Mouse (Mus musculus) spleen, adult 2 months (tissue): ENCODE data around the gene Clpb. TPM values are rescaled to one million over a fixed set of nuclear protein-coding genes. Genes with fewer than 3 reads are reported as not detected.

Experiments
- DNase-seq, 2 experiments: peaks; one replicate each; pipeline versions ENCODE4 v3.0.0 to v3.0.0-alpha.2; 2012 to 2021; ENCODE audit warnings: low spot score in 2 of 2, low read depth in 1 of 2
- H3K27ac ChIP-seq: fragments of 200-500 bp; 2 replicates; pipeline ENCODE4 v1.5.1; 2012; ENCODE audit warnings: low read length, inconsistent platforms; ENCODE audit not compliant: insufficient read depth
- H3K27me3 ChIP-seq: fragments of 200-500 bp; 2 replicates; pipeline ENCODE4 v1.6.1; 2012; ENCODE audit warnings: mild to moderate bottlenecking, moderate library complexity, low read length, inconsistent platforms; ENCODE audit not compliant: control insufficient read depth, insufficient read depth
- H3K36me3 ChIP-seq: fragments of 200-500 bp; 2 replicates; pipeline ENCODE4 v1.6.1; 2012; ENCODE audit warnings: mild to moderate bottlenecking, low read length, inconsistent platforms; ENCODE audit not compliant: control insufficient read depth, insufficient read depth
- H3K4me1 ChIP-seq: fragments of 200-500 bp; 2 replicates; pipeline ENCODE4 v1.6.1; 2011; ENCODE audit warnings: inconsistent platforms; ENCODE audit not compliant: control insufficient read depth, insufficient read depth, insufficient read length
- H3K4me3 ChIP-seq: fragments of 200-500 bp; 2 replicates; pipeline ENCODE4 v1.5.1; 2011; ENCODE audit warnings: mild to moderate bottlenecking, inconsistent platforms; ENCODE audit not compliant: insufficient read depth, insufficient read length; ENCODE audit errors: extremely low read depth
- CTCF ChIP-seq: fragments of 200-500 bp; IDR thresholded peaks from 2 replicates; pipeline ENCODE4 v1.5.1; 2011; ENCODE audit warnings: mild to moderate bottlenecking, inconsistent platforms; ENCODE audit not compliant: insufficient read depth, insufficient read length, insufficient replicate concordance; ENCODE audit errors: extremely low read depth
- POLR2A ChIP-seq: fragments of 200-500 bp; IDR thresholded peaks from 2 replicates; pipeline ENCODE4 v1.6.1; 2011; ENCODE audit warnings: low read depth, low read length, inconsistent platforms
- WGBS: fragments of 180-500 bp; shearing (Covaris S2); methylation state at CpG from one replicate; pipeline ENCODE4 v1.1.7; 2018; 5-methylcytosine and 5-hydroxymethylcytosine counted together
- polyA plus RNA-seq: library from polyadenylated mRNA; depleted of rRNA; stranded (reverse); fragments of >200 nt; gene quantifications from 2 replicates; pipeline ENCODE4 v1.2.3, GENCODE M21; 2012

The Clpb gene
- polyA plus RNA-seq, 1 experiment: 6.5 TPM

DNA sequence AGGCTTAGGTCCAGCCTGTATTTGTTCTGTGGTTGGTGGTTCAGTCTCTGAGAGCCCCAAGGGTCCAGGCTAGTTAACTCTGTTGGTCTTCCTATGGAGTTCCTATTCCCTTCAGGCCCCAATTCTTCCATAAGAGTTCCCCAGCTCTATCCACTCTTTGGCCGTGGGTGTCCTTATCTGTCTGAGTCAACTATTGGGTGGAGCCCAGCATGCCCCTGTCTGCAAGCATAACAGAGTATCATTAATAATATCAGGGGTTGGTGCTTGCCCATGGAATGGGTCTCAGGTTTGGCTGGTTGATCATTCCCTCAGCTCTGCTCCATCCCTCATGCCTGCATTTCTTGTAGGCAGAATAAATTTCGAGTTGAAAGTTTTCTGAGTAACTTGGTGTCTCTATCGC, 74.3 kb downstream of the Clpb start:
- no peaks in the 10 kb centered on the region for H3K27me3 ChIP-seq
- H3K36me3 ChIP-seq: no peaks in the 10 kb centered on the region
- DNase-seq: no peak
- WGBS: 86% methylated on average over 3 of the region's 3 CpGs
- H3K4me1 ChIP-seq: peaks cover 3% of the 10 kb centered on the region; the same call in 1 of the 2 replicates
- no peak overlapping the region for H3K27ac ChIP-seq
- no peak overlapping the region for H3K4me3 ChIP-seq
- TF ChIP-seq CTCF: no peak
- no peak for TF ChIP-seq POLR2A

DNA sequence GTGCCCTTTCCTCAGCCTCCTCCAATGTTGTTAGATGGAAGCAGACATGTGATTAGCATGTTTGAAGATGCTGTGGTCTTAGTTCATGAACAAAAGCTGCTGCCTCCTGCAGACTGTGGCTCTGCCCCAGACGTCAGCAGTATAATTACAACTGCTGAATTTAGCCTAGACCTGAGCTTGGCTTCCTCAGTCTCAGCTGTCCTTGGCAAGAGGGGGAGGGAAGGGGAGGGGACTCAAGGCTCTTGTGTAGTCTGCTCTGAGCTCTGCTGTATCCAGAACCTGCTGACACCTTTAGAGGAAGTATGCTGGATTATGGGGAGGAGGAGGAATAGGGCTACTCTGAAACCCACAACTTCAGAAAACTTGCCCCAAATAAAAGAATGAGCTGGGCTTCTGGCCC, 76.2 kb downstream of the Clpb start:
- Histone ChIP-seq H3K27ac (no peak overlapping the region), H3K27me3 (no peaks in the 10 kb centered on the region), H3K36me3 (no peaks in the 10 kb centered on the region), H3K4me3 (no peak overlapping the region), H3K4me1 (peaks cover 3% of the 10 kb centered on the region; the same call in 1 of the 2 replicates)
- DNase-seq: no peak
- no peak for TF ChIP-seq POLR2A
- TF ChIP-seq CTCF: no peak
- 75% methylated on average over 1 of the region's 1 CpGs for WGBS

DNA sequence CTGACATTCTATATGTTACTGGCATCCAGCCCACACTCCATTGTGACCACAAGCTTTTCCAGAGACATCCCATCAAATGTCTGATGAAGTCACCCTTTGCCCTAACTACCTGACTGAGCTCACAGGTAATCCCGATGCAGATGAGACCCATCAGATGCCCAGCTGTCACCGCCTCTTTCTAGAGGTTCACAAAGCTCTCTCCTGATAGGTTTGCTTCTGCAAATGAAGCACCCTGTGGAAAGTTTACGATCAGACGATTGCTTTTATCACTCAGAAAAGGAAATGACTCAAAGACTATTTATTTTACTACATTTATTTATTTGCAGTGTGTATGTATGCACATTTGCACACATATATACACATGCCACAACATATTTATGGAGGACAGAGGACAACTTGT, 80.1 kb downstream of the Clpb start:
- Histone ChIP-seq H3K27me3 (no peaks in the 10 kb centered on the region), H3K4me1 (no peaks in the 10 kb centered on the region), H3K27ac (no peak overlapping the region), H3K36me3 (no peaks in the 10 kb centered on the region), H3K4me3 (no peak overlapping the region)
- no peak for DNase-seq
- WGBS: 78% methylated on average over 4 of the region's 4 CpGs
- no peak for TF ChIP-seq POLR2A
- TF ChIP-seq CTCF: no peak

DNA sequence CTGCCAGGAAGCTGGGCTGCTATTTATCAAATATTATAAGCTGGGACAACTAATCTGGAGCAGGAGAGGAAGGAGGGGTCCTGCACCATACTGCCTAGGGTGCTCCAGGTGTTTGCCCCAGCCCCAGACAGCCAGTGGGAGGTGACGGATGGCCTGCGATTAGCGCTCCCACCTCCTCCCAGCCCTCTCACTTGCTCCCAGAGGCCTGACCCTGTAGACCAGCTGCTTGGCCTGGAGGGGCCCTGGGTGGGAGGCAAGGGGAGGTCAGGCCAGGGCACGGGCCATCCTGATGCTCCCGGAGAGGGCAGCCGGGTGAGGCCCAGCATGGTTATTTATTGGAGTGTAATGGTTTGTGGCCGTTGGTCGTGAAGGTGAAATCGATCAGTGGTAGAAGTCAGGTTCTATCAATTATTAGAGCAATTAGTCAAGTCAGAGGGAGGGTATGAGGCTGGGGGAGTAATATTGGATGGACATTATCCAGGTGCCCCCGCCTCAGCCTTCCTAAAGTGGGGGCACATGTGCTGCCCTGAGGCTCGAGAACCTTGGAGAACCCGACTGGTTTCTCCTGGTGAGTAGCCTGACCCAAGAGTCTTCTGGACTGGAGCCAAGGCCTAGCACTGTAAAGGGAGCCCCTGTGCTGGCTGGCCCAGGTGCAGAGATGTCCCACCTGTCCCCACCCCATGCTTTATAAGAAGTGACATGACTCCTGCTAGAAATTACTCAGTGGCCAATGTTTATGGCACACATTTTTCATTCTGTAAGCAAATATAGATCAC, 83.3 kb downstream of the Clpb start:
- no peaks in the 10 kb centered on the region for H3K27me3 ChIP-seq
- DNase-seq: no peak
- no peak overlapping the region for H3K4me3 ChIP-seq
- H3K4me1 ChIP-seq: no peaks in the 10 kb centered on the region
- TF ChIP-seq POLR2A: no peak
- TF ChIP-seq CTCF: no peak
- no peak overlapping the region for H3K27ac ChIP-seq
- no peaks in the 10 kb centered on the region for H3K36me3 ChIP-seq
- WGBS: 92% methylated on average over 12 of the region's 12 CpGs

DNA sequence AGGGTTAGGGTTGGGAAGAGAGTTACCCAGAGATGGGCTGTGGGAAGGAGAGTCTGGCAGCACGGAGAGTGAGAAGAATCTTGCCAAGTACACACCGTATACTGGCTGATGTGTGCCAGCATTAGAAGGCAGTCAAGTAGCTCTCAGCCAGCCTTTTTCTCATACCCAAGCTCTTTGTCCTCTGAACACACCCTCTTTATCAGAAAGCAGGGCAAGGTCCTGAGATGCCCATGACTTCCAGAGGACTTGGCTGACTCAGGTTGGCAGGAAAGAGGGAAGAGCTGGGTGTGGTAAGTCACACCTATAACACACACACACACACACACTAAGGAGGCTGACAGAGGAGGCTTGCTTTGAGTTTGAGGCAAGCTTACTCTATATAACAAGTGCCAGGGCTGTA, 86.8 kb downstream of the Clpb start:
- no peak for DNase-seq
- H3K4me1 ChIP-seq: no peaks in the 10 kb centered on the region
- no peak overlapping the region for H3K4me3 ChIP-seq
- H3K27ac ChIP-seq: no peak overlapping the region
- 85% methylated on average over 2 of the region's 2 CpGs for WGBS
- H3K36me3 ChIP-seq: no peaks in the 10 kb centered on the region
- no peaks in the 10 kb centered on the region for H3K27me3 ChIP-seq
- TF ChIP-seq CTCF (no peak), POLR2A (no peak)

DNA sequence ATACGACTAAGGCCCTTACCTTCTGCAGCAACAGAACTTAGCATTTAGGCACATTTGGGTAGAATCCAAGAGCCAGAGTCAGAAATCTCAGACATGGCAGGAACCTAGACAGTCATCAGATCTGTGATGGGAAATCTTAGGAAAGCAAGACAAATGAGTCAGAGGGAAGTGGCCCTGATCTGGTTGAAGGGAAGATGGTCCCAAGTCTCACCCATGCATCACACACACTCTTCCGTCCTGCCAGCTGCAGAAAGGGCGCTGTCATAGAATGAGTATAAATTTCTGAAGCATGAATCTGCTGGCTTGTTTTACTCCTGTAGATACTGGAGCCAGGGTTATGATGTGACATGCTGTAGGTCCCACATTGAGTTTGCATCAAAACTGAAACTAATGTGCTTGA, 88.9 kb downstream of the Clpb start:
- 92% methylated on average over 3 of the region's 3 CpGs for WGBS
- Histone ChIP-seq H3K27me3 (no peaks in the 10 kb centered on the region), H3K4me3 (no peak overlapping the region), H3K27ac (no peak overlapping the region), H3K4me1 (no peaks in the 10 kb centered on the region), H3K36me3 (no peaks in the 10 kb centered on the region)
- DNase-seq: no peak
- TF ChIP-seq POLR2A (no peak), CTCF (no peak)

DNA sequence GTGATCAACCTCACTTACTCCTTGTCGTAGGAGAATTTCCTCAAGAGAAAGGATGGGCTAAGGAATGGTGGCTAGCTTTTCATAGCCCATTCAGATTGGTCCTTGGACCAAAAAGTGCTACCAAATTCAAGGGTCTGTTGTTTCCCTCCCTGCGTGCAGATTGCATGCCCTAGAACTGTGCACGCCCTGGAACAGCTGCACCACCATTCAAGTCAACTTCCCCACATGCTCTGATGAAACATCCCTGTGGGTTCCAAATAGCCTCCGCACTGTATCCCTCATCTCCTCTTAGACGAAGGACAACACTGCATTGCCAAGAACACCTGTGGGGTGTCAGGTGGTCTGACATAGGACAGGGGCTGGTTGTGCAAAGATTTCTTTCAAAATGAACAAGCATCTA, 90.1 kb downstream of the Clpb start:
- Histone ChIP-seq H3K4me3 (no peak overlapping the region), H3K4me1 (no peaks in the 10 kb centered on the region), H3K27me3 (no peaks in the 10 kb centered on the region), H3K36me3 (no peaks in the 10 kb centered on the region), H3K27ac (no peak overlapping the region)
- TF ChIP-seq CTCF (no peak), POLR2A (no peak)
- DNase-seq: no peak
- 91% methylated on average over 5 of the region's 5 CpGs for whole genome bisulfite sequencing
